Mouse (Mus musculus): ENCODE data around the gene Sel1l3. TPM values are rescaled to one million over a fixed set of nuclear protein-coding genes. Genes with fewer than 3 reads are reported as not detected.

Gene Sel1l3
- total RNA-seq, 1 experiment from 2014 or later: 0.35 TPM

DNA sequence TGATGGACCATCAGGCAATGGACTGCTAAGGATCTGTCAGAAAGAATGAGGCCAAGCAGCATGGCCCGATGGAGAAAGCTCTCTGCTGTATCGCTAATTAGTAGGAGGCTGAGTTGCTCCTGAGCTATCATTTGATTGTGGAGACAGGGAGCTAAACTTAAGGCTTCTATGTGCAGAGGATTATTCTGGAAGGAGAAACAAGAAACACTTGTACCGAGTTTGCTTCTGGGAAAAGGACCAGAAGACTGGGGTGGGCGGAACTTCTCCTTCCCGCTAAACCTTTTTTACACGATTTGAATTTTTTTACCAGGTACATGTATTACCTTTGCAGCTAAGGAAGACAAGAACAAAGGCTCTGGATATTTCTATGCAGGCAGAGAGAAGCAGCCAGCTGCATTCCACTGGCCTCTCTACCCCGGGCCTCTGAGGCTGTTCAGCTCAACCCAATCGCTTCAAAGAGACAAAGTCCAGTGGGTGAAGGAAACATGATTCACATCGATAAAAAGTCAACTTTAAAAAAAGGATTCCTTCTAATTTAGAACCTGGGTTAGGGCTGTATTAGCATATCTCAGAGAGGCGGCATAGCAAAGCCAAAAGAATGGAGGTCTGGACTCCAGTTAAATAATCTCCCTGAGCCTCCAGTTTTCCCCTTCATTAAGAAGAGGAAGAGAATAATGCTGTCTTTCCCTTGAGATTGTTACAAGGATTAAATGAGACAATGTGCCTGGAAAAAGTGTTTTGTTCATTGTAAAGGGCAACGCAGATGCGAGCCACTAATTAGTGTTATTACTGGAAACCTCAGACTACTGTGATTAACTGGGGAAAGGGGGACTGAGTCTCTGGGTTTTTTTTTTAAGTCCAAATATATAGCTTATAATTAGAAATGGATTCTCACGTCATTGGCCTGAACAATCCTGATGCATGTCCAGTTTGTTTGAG is 20.4 kb downstream of the Sel1l3 start:
- ATAC-seq (replicated peaks in 1 of 2; ENCODE audit: insufficient read depth in 1 of 2, low FRiP score in 2 of 2, low TSS enrichment in 1 of 2, low read depth in 1 of 2, poor library complexity in 2 of 2, severe bottlenecking in 2 of 2): no peak

DNA sequence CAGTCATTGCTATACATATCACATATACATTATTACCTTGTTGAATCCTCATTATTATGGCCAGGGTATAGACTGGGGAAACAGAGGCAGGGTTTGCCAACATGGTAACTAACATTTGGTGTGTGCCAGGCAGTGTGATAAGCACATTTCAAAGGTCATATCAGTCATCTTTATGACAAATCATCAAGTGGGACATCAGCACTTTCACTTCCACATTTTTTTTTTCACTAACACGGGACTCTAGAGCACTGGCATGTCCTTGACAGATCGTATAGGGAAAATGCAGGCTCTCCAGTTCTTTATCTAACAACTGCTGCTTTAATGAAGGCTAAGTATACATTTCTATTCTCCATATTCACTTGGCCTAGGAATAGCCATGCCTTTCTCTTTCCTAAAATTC is 25.1 kb downstream of the Sel1l3 start:
- ATAC-seq (replicated peaks in 1 of 2; ENCODE audit: insufficient read depth in 1 of 2, low FRiP score in 2 of 2, low TSS enrichment in 1 of 2, low read depth in 1 of 2, poor library complexity in 2 of 2, severe bottlenecking in 2 of 2): no peak

DNA sequence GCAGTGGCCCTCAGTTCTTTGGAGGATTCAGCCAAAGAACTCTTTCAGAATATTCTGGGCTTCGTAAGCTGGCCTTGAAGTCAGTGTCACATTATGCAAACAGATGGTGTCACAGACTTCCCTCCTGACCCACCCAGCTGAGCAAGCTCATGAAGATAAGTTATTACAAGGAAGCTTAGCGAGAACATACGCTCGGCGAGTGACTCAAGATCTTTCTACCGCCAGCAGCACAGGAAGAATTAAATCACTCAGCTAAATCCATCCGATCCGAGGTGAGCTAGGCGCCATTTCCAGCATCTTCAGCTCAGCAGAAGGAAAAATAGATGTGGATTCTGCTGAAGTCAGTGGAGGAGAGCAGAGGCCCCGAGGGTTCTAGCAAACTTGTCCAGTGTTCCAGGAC is 26.5 kb downstream of the Sel1l3 start:
- ATAC-seq (replicated peaks in 1 of 2; ENCODE audit: insufficient read depth in 1 of 2, low FRiP score in 2 of 2, low TSS enrichment in 1 of 2, low read depth in 1 of 2, poor library complexity in 2 of 2, severe bottlenecking in 2 of 2): no peak

DNA sequence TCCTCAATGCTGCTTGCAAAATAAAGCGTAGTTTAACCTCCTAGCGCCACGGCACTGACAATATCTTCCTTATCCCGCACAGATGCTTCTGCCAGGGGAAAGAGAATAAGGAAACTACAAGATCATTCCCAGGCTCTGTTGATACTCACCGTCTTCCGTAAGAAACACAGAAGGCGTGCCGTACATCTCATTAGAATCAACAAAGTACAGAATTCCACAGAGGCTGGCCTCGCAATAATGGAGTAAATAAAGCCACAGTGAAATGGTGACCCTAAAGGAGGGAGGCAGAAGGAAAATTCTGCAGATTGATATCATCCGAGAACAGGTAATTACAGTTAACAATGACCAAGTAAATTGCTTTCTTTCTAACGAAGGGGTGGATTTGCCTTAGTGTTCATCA is 27.9 kb downstream of the Sel1l3 start:
- ATAC-seq (replicated peaks in 1 of 2; ENCODE audit: insufficient read depth in 1 of 2, low FRiP score in 2 of 2, low TSS enrichment in 1 of 2, low read depth in 1 of 2, poor library complexity in 2 of 2, severe bottlenecking in 2 of 2): no peak

DNA sequence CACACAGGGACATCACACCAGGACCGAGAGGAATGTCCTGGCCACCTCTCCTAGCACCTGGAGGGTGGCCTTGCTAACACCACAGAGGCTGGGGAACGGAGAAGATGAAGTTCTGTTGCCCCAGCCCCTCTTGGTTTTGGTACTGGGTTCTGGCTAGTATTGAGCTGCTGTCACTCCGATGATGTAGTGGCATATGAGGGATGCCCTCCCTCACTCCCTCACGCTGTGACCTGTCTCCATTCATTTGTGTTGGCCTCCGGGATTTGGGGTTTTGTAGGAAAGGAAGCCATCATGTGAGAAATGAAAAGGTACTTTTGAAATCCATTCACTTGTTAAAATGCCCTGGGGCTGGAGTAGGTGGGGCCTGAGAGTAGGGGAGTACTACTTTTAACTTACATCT is 33.8 kb downstream of the Sel1l3 start:
- ATAC-seq (replicated peaks in 1 of 2; ENCODE audit: insufficient read depth in 1 of 2, low FRiP score in 2 of 2, low TSS enrichment in 1 of 2, low read depth in 1 of 2, poor library complexity in 2 of 2, severe bottlenecking in 2 of 2): no peak

DNA sequence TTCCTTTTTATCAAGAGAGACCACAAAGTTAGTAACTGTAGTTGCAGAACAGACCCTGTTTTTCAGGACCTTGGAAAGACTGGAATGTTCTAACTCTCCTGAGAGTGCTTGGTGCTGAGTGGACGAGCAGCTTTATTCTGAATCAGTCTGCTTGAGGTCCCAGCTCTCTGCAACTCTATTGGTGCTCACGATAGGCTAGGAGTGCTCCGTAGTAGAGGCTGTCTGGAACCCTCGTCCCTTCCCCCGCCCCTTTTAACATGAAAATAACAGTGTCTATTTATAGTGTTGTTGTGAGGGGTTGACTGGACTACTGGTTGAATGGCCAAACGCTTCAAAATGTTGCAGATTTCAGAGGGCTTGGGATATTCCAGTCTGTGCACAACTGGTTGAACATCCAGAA is 37.0 kb downstream of the Sel1l3 start:
- no peak for ATAC-seq (replicated peaks in 1 of 2; ENCODE audit: insufficient read depth in 1 of 2, low FRiP score in 2 of 2, low TSS enrichment in 1 of 2, low read depth in 1 of 2, poor library complexity in 2 of 2, severe bottlenecking in 2 of 2)

DNA sequence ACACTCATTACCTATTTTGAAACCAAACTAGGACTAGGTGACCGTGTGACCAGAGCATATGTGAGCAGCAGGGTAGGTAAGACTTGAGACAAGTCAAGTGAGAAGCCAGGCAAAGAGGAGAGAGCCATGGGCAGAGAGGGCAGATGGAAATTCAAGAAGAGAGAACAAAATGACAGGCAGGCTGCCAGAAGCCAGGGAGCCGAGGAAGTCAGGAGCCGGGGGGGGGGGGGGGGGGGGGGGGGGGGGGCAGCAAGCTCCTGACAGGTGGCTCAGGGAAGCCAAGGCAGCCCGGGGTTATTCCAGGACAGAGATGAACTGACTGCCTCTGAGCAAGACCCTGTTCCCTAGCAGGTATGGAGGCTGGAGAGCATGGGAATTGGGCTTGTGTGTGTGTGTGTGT is 37.7 kb downstream of the Sel1l3 start:
- ATAC-seq (replicated peaks in 1 of 2; ENCODE audit: insufficient read depth in 1 of 2, low FRiP score in 2 of 2, low TSS enrichment in 1 of 2, low read depth in 1 of 2, poor library complexity in 2 of 2, severe bottlenecking in 2 of 2): no peak

DNA sequence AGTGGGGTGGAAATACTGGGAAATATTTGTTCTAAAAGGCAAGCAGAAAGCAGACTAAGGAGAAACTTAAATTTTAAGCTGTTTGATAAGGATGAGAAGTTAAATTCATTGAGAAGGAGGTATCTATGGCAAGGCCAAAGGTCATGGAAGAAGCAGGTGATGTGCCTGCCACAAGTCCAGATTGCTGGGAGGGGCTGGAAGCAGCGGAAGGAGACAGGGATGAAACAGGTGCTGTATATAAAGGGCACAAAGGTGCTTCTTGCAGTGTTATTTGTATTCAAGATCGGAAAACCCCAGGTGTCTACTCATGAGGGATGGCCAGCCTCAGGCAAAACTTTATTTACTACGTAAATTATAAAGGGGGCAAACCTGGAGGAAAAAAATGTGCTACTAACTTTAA is 38.5 kb downstream of the Sel1l3 start:
- no peak for ATAC-seq (replicated peaks in 1 of 2; ENCODE audit: insufficient read depth in 1 of 2, low FRiP score in 2 of 2, low TSS enrichment in 1 of 2, low read depth in 1 of 2, poor library complexity in 2 of 2, severe bottlenecking in 2 of 2)

DNA sequence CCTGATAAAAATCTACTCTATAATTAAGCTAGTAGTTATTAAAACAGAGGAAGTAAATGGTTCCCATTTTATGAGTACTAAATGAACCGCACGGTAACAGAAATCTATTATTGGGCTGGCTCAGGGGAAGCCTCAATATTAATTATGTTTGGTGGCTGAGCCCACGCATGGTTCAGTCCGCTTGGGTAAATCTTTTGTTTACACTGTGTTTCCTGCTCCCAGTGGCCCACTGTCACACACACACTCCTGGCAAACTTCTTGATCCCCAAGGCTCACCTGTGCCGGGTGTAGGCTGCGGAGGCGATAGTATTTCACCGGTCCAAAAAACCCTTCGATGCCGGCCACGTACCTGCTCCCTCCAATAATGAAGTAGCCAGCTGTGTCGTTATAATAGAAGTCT is 39.3 kb downstream of the Sel1l3 start:
- ATAC-seq (replicated peaks in 1 of 2; ENCODE audit: insufficient read depth in 1 of 2, low FRiP score in 2 of 2, low TSS enrichment in 1 of 2, low read depth in 1 of 2, poor library complexity in 2 of 2, severe bottlenecking in 2 of 2): no peak

DNA sequence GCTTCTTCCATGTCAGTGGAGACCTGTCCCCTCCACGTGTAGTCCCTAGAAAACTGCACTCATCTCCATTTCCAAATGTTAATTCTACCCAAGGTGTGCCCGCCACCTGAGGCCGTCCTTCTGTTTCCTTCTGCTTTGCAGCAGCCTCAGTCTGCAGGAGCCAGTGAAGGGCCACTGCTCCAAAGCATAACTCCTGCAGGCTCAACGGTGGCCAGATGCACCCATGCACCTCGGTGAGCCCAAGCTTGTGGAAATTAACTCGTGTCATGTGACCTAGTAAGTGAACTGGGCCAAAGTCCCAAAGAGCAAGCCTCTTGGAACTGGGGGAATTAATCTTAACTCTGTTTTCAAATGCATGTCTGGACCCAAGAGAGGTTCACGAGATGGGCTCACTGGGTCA is 40.8 kb downstream of the Sel1l3 start:
- ATAC-seq (replicated peaks in 1 of 2; ENCODE audit: insufficient read depth in 1 of 2, low FRiP score in 2 of 2, low TSS enrichment in 1 of 2, low read depth in 1 of 2, poor library complexity in 2 of 2, severe bottlenecking in 2 of 2): no peak

DNA sequence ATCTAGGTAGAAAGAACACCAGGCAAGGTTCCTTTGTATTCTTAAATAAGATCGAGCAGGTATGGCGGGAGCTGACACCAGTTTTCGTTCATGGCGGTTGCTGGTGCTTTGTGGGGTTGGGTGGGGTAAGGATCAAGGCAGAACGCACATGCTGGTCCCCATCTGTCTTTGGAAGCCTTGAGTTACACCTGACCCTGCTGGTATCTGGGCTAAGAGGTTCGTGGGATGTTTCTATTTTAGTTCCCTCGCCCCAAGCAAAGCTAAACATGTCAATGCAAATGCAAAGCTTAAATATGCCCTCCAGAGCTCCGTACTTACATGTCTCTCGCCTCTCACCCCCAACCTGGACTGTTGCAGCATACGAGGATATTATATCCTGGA is 41.5 kb downstream of the Sel1l3 start:
- no peak for ATAC-seq (replicated peaks in 1 of 2; ENCODE audit: insufficient read depth in 1 of 2, low FRiP score in 2 of 2, low TSS enrichment in 1 of 2, low read depth in 1 of 2, poor library complexity in 2 of 2, severe bottlenecking in 2 of 2)

DNA sequence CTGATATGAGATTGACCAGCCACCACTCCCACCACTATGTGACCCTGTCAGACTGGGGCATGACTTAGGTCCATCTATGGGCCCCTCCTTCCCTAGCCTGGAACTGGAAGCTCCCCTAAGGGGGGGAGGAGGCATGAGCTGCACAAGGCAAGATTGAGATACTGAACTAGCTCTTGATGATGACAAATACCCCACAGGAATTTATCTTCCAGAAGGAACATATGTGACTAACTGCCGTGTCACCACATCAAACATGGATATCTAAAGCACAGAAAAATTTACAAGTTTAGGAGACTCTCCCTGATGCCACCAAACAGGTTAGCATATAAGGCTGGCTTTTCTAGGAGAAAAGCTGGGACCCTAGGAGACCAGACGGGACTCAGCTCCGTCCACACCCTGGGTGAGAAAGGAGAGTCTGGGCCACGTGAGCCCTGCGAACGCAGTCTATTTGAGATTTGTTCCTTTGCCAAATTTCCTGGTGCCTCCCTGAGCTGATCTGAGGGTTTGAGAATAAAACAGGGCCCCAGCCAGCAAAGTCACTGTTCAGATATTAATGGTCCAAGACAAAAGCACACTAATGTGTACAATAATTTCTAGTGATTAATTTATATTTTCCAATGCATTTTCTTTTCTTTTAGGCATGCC is 42.0 kb downstream of the Sel1l3 start:
- no peak for ATAC-seq (replicated peaks in 1 of 2; ENCODE audit: insufficient read depth in 1 of 2, low FRiP score in 2 of 2, low TSS enrichment in 1 of 2, low read depth in 1 of 2, poor library complexity in 2 of 2, severe bottlenecking in 2 of 2)

DNA sequence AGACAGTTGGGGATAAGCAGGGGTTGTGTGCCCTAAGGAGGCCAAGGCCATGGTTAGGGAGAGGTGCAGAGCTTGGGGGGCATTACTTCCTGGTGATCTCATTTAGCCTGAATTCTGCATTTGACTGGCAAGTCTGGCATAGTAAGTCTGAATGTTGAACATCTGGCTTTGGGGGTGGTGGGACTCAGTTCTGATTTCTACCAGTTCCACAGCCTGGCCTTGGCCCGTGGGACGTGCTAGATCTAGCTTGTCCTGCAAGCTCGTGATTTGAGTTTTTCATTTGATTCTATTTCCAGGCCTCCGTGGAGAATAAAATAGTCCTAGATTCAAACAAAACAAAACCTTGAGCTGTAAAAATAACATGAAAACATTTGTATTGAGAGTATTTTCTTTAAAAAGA is 46.2 kb downstream of the Sel1l3 start:
- no peak for ATAC-seq (replicated peaks in 1 of 2; ENCODE audit: insufficient read depth in 1 of 2, low FRiP score in 2 of 2, low TSS enrichment in 1 of 2, low read depth in 1 of 2, poor library complexity in 2 of 2, severe bottlenecking in 2 of 2)

DNA sequence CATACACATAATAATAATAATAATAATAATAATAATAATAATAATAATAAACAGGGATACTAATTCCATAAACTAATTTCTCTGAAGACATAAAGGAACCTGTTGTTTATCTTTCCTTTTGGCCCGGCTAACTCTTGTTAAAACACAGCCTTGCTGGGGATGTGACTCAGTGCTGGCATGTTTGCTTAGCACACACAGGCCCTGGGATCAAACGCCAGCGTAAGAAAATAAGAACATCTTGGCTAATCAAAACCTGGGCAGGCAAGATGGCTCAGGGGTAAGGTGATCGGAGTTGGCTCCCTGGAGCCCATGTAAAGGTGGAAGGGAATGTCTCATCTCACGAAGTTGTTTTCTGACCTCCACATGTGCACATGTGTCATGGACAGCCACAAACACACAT is 48.1 kb downstream of the Sel1l3 start:
- no peak for ATAC-seq (replicated peaks in 1 of 2; ENCODE audit: insufficient read depth in 1 of 2, low FRiP score in 2 of 2, low TSS enrichment in 1 of 2, low read depth in 1 of 2, poor library complexity in 2 of 2, severe bottlenecking in 2 of 2)

DNA sequence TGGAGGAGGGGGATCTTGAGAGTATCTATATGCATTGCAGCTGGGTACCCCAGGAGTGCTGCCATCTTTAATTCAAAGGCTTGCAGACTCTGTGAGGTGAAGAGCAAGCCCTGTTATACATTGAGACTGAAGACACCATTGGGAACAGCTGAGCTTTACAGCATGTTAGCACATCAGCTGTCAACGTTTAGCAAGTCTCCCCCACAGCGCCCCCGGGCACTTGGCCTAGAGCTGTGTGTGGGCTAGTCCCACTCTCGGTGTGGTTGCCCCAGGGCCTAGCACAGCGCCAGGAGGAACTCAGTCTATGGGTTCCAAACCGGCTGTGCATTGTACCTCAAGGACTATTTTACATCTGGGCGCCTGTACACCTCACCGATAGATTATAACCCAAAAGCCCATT is 51.3 kb downstream of the Sel1l3 start:
- no peak for ATAC-seq (replicated peaks in 1 of 2; ENCODE audit: insufficient read depth in 1 of 2, low FRiP score in 2 of 2, low TSS enrichment in 1 of 2, low read depth in 1 of 2, poor library complexity in 2 of 2, severe bottlenecking in 2 of 2)

DNA sequence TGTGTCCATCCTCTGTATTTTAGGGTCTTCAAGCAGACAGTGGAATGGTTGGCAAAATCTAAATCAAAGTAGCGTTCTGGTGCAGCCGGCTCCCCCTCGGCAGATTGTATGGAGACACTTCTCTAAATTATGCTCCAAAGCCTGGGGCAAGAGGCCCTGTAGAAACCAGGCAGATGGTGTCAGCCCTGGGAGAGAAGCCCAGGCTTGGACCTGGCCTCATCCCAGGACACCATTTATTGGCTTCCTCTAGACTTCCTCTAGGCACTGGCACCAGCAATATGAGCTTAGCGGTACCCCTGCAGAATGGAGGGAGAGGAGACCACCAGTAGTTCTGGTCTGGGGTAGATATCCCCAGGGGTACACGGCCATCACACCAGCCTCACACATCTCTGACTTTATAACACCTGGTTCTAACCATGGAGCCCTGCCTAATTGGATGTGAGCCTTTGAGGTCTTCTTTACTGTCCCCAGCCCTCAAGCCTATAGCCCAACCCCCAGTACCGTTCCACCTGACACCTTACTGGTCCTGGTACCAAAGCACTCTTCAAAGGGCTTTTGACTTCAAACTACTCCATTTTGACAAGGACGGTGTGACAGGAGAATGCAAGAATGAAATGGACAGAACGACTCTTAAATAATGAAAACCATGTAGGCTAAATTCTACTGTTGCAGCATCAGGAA is 52.1 kb downstream of the Sel1l3 start:
- ATAC-seq (replicated peaks in 1 of 2; ENCODE audit: insufficient read depth in 1 of 2, low FRiP score in 2 of 2, low TSS enrichment in 1 of 2, low read depth in 1 of 2, poor library complexity in 2 of 2, severe bottlenecking in 2 of 2): no peak

DNA sequence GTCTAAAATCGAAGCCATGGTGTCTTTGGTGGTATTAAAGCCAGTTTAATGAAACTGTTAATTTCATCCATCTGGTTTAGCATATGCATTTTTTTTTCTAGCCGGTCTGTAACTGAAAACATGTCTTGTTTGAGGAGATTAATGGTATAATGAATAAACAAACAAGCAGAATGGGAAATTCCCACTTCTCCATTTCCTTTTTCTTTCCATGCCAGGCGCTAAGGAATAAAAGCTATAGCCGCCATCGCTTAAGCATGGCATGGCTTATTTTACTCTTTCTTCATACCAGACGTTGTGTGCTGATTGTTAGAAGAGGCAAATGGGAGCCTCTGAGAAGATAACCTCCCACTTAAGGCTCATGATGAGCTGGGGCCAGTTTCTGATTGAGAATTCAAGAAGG is 53.5 kb downstream of the Sel1l3 start:
- ATAC-seq (replicated peaks in 1 of 2; ENCODE audit: insufficient read depth in 1 of 2, low FRiP score in 2 of 2, low TSS enrichment in 1 of 2, low read depth in 1 of 2, poor library complexity in 2 of 2, severe bottlenecking in 2 of 2): no peak

DNA sequence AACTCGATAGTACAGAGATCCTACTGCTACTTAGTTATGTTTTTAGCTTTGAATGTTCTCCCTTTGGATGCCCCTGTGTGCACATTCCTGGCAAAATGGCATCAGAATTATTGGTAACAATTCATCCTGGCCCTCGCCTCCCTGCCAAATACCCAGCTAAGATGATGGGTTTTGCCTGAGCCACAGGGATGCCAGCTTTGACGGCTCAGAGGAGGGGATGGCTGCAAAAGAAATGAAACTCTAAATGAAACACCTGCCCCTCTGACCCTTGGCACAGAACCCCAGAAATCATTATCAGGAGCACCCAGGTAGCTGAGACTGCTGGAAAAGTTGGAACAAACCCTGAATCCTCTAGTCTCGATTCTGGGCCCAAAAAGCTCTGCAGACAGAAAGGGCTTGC is 54.1 kb downstream of the Sel1l3 start:
- ATAC-seq (replicated peaks in 1 of 2; ENCODE audit: insufficient read depth in 1 of 2, low FRiP score in 2 of 2, low TSS enrichment in 1 of 2, low read depth in 1 of 2, poor library complexity in 2 of 2, severe bottlenecking in 2 of 2): no peak

Measured in hematopoietic stem cell, adult 5-6 weeks (primary cell).